Mouse (Mus musculus) erythroblast, embryonic 14.5 days (primary cell): Measurements from ENCODE around the gene Tshz2.

Experiments used
- GATA1 ChIP-seq: IDR thresholded peaks from 2 replicates; pipeline ENCODE4 v1.6.1; 2012; ENCODE audit warnings: low read length, inconsistent platforms, mixed read lengths
- TAL1 ChIP-seq: IDR thresholded peaks from 3 replicates; pipeline ENCODE4 v1.6.1; 2012; ENCODE audit warnings: low read length, inconsistent platforms, mixed read lengths

DNA sequence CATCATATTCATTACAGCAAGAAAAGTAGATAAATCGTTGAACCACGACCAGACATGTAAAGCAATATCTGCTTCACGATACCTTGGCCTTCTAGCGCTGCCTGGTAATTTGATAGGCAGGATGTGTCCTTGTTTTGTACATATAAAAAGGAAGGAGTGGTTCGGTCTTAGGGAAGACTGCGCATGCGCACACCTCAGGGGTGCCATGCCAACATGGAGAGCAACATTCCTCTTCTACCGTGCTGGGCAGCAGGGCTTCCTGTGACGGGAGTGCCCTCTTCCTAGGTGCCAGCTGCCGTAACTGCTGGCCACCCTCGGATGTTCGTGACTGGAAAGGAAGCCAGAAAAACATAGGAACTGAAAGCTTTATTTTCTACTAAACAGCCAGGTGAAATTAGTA is 172.7 kb downstream of the Tshz2 start:
- TF ChIP-seq TAL1 (no peak), GATA1 (no peak)
